Mouse (Mus musculus) myocyte (in vitro differentiated cells): ENCODE data around the gene Tgfb1i1.

Experiments
- CEBPB ChIP-seq: IDR thresholded peaks from 2 replicates; pipeline ENCODE4 v1.6.1; 2011; ENCODE audit warnings: mild to moderate bottlenecking, moderate library complexity; ENCODE audit not compliant: poor library complexity, insufficient read depth, severe bottlenecking
- E2F4 ChIP-seq: IDR thresholded peaks from one replicate; pipeline ENCODE4 v1.6.1; 2011; ENCODE audit warnings: mild to moderate bottlenecking, control low read depth, moderate library complexity; ENCODE audit not compliant: insufficient read depth
- MAX ChIP-seq: IDR thresholded peaks from one replicate; pipeline ENCODE4 v1.6.1; 2011; ENCODE audit warnings: low read depth, mild to moderate bottlenecking, control low read depth
- MYOD1 ChIP-seq, 3 experiments: IDR thresholded peaks; one replicate each; pipeline ENCODE4 v1.6.1; 2011; ENCODE audit warnings: control low read depth in 2 of 3, low read depth in 2 of 3, mild to moderate bottlenecking in 2 of 3, moderate library complexity in 1 of 3; ENCODE audit not compliant: insufficient read length in 2 of 3, control insufficient read depth in 1 of 3
- POLR2A ChIP-seq: IDR thresholded peaks from one replicate; pipeline ENCODE4 v1.6.1; 2011; ENCODE audit warnings: low read depth, mild to moderate bottlenecking, control low read depth, moderate library complexity; ENCODE audit not compliant: insufficient read length
- POLR2AphosphoS2 ChIP-seq: IDR thresholded peaks from one replicate; pipeline ENCODE4 v1.6.1; 2011; ENCODE audit warnings: low read depth, control low read depth; ENCODE audit not compliant: insufficient read length
- TCF12 ChIP-seq: IDR thresholded peaks from one replicate; pipeline ENCODE4 v1.6.1; 2011; ENCODE audit warnings: mild to moderate bottlenecking, control low read depth; ENCODE audit not compliant: poor library complexity, insufficient read depth, severe bottlenecking

GRCm38 (mm10) chr7:128234796-128235195 lies 11.8 kb upstream of the Tgfb1i1 start:
- TF ChIP-seq E2F4 (no peak), POLR2A (no peak), CEBPB (no peak), MAX (no peak), POLR2AphosphoS2 (no peak), MYOD1 (IDR thresholded peaks at IDR 0.05; ENCODE audit: control insufficient read depth in 1 of 3, insufficient read length in 2 of 3, low read depth in 2 of 3) (no peak), TCF12 (no peak)
